Mouse (Mus musculus) left cerebral cortex, adult 18-20 months (tissue): ENCODE measurements at regions not wholly inside any gene's neighbourhood (a gene's known extent, or its start where the extent isn't known, plus 50 kb on each side); places are given as distances from the start of the nearest gene placed in this dataset.
A peak's percentile ranks its signal among the peaks of the same experiment; 100 is the strongest.
"Not testable (repeated sequence)": the region's sequence is repeated elsewhere in the genome, so short reads cannot be mapped to it uniquely, and the experiment has no call there.

Experiments
- DNase-seq, 2 experiments: peaks; one replicate each; pipeline ENCODE4 v3.0.0; 2021 to 2022; ENCODE audit warnings: low spot score in 2 of 2, mixed read lengths in 1 of 2

- DNase-seq: no peak
Observed at GRCm38 (mm10) chr1:73663546-73663945, 460.7 kb downstream of the Tns1 start.

- DNase-seq: no peak
Observed at GRCm38 (mm10) chr1:73645011-73645410, 479.2 kb downstream of the Tns1 start.

GRCm38 (mm10) chr1:73644394-73644793, 479.9 kb downstream of the Tns1 start:
- DNase-seq: no peak

GRCm38 (mm10) chr1:73643431-73643830, 480.8 kb downstream of the Tns1 start:
- no peak for DNase-seq

GRCm38 (mm10) chr1:73642691-73643109, 481.5 kb downstream of the Tns1 start:
- DNase-seq: no peak

- DNase-seq: no peak
Observed at GRCm38 (mm10) chr1:73641456-73641855, 482.8 kb downstream of the Tns1 start.

GRCm38 (mm10) chr1:73640726-73641451, 483.4 kb downstream of the Tns1 start:
- DNase-seq: no peak

GRCm38 (mm10) chr1:73635709-73636108, 488.5 kb downstream of the Tns1 start:
- no peak for DNase-seq

GRCm38 (mm10) chr1:73634871-73635270, 489.4 kb downstream of the Tns1 start:
- DNase-seq: no peak

- DNase-seq: no peak
Observed at GRCm38 (mm10) chr1:73633071-73633470, 491.2 kb downstream of the Tns1 start.

GRCm38 (mm10) chr1:73630363-73630762, 493.9 kb downstream of the Tns1 start:
- DNase-seq: no peak

GRCm38 (mm10) chr1:73625365-73625764, 498.9 kb downstream of the Tns1 start:
- no peak for DNase-seq

GRCm38 (mm10) chr1:73621121-73621520, 503.1 kb downstream of the Tns1 start:
- DNase-seq: not testable (repeated sequence)

GRCm38 (mm10) chr1:73618551-73619170, 505.6 kb downstream of the Tns1 start:
- peak; percentile 37 to 45 for DNase-seq

GRCm38 (mm10) chr1:73593653-73594385, 530.4 kb downstream of the Tns1 start:
- DNase-seq: peak; percentile 19 to 42

GRCm38 (mm10) chr1:73591342-73592099, 532.7 kb downstream of the Tns1 start:
- no peak for DNase-seq

GRCm38 (mm10) chr1:73579680-73580079, 544.6 kb downstream of the Tns1 start:
- no peak for DNase-seq

GRCm38 (mm10) chr1:73577019-73577418, 547.2 kb downstream of the Tns1 start:
- no peak for DNase-seq

GRCm38 (mm10) chr1:73575694-73576093, 548.6 kb downstream of the Tns1 start:
- no peak for DNase-seq

GRCm38 (mm10) chr1:73570944-73571343, 553.3 kb downstream of the Tns1 start:
- DNase-seq: no peak

GRCm38 (mm10) chr1:73566770-73567169, 551.1 kb upstream of the Tnp1 start:
- no peak for DNase-seq
